In genomic region chrX:97156155-97156554, GRCm38 (mm10) we compare ENCODE assay signal across 30 mouse cellular contexts.
DNase-seq lines count a peak whose midpoint lies in the region; ATAC-seq lines count a peak whose summit lies in the region.
"Had no signal": no experiment of that assay in that cellular context is flagged by ENCODE, and none has a peak within 500 bp of the region (broad histone marks: within the 10 kb centered on the region; RNA-seq: fewer than 3 reads in every experiment).

No protein-coding gene starts in this region.

- no peaks in the 10 kb centered on the region for H3K9me3 ChIP-seq in limb, embryonic 10.5 days (replicated peaks)
- H3K9me3 ChIP-seq: embryonic facial prominence, embryonic 10.5 days; embryonic facial prominence, embryonic 13.5 days; forebrain, embryonic 12.5 days; G1E; hindbrain, embryonic 12.5 days; hindbrain, embryonic 15.5 days; intestine, embryonic 15.5 days had no signal

- no peaks in the 10 kb centered on the region for H3K36me3 ChIP-seq in limb, embryonic 10.5 days
- H3K36me3 ChIP-seq: embryonic facial prominence, embryonic 10.5 days; embryonic facial prominence, embryonic 13.5 days; forebrain, embryonic 12.5 days; G1E; hindbrain, embryonic 12.5 days; hindbrain, embryonic 15.5 days; intestine, embryonic 15.5 days had no signal

- no peak overlapping the region for H3K27ac ChIP-seq in limb, embryonic 10.5 days
- H3K27ac ChIP-seq: embryonic facial prominence, embryonic 10.5 days; embryonic facial prominence, embryonic 13.5 days; forebrain, embryonic 12.5 days; hindbrain, embryonic 12.5 days; hindbrain, embryonic 15.5 days; intestine, embryonic 15.5 days had no signal

- peak; percentile 87 for ATAC-seq in CD4-positive, CD25-positive, alpha-beta regulatory T cell, adult 4 months
- ATAC-seq in common myeloid progenitor, adult 5-6 weeks (replicated peaks; ENCODE audit: low read depth, poor library complexity, severe bottlenecking) = peak; percentile 54; the same call in 1 of the 2 replicates
- ATAC-seq in megakaryocyte progenitor cell, adult 5-6 weeks (replicated peaks; ENCODE audit: poor library complexity) = peak; percentile 55; the same call in 1 of the 2 replicates
- ATAC-seq: activated CD4-positive, CD25-positive, alpha-beta regulatory T cell, adult 4 months; forebrain, embryonic 16.5 days; intestine, embryonic 15.5 days had no signal

- H3K4me3 ChIP-seq in limb, embryonic 10.5 days = no peak overlapping the region
- H3K4me3 ChIP-seq: embryonic facial prominence, embryonic 10.5 days; embryonic facial prominence, embryonic 13.5 days; erythroblast, embryonic 14.5 days; forebrain, embryonic 12.5 days; hindbrain, embryonic 12.5 days; hindbrain, embryonic 15.5 days; intestine, embryonic 15.5 days had no signal

- H3K27me3 ChIP-seq in limb, embryonic 10.5 days (ENCODE audit: low read depth, poor library complexity, severe bottlenecking) = no peaks in the 10 kb centered on the region
- H3K27me3 ChIP-seq: CH12.LX; embryonic facial prominence, embryonic 13.5 days; forebrain, embryonic 12.5 days; hindbrain, embryonic 12.5 days; hindbrain, embryonic 15.5 days; intestine, embryonic 15.5 days had no signal

- WGBS in limb, embryonic 10.5 days = 92% methylated on average over 2 of the region's 2 CpGs

- DNase-seq in A20 (ENCODE audit: low read depth, low spot score) = peak; percentile 62
- DNase-seq in limb, embryonic 10.5 days (ENCODE audit: low spot score) = no peak
- DNase-seq in retina, postnatal 1 day = no peak
- no peak for DNase-seq in T-cell, adult 2 months (ENCODE audit: low spot score)
- DNase-seq in kidney, adult 9 months = no peak
- DNase-seq: adrenal gland, adult 8-10 months; adrenal gland, postnatal 25 days; B cell, adult 2 months; cerebellum, adult 11 months; cerebellum, adult 2 months; cerebellum, adult 9-11 months; cerebellum, postnatal 25 days; embryo, embryonic 11 days; gastrocnemius, postnatal 10 days; gastrocnemius, postnatal 36 days; heart, adult 11 months had no signal

- no peaks in the 10 kb centered on the region for H3K4me1 ChIP-seq in limb, embryonic 10.5 days
- H3K4me1 ChIP-seq: embryonic facial prominence, embryonic 10.5 days; embryonic facial prominence, embryonic 13.5 days; forebrain, embryonic 12.5 days; hindbrain, embryonic 12.5 days; hindbrain, embryonic 15.5 days; intestine, embryonic 15.5 days had no signal
